Mouse (Mus musculus) heart, postnatal 0 days (tissue): ENCODE results near the gene A930004D18Rik.

Source experiments
- CTCF ChIP-seq: IDR thresholded peaks from 2 replicates; pipeline ENCODE4 v1.5.1; 2016; ENCODE audit warnings: antibody characterized with exemption, control low read depth, low read depth
- EP300 ChIP-seq: IDR thresholded peaks from 2 replicates; pipeline ENCODE4 v1.6.1; 2016; ENCODE audit warnings: antibody characterized with exemption, low read depth

DNA sequence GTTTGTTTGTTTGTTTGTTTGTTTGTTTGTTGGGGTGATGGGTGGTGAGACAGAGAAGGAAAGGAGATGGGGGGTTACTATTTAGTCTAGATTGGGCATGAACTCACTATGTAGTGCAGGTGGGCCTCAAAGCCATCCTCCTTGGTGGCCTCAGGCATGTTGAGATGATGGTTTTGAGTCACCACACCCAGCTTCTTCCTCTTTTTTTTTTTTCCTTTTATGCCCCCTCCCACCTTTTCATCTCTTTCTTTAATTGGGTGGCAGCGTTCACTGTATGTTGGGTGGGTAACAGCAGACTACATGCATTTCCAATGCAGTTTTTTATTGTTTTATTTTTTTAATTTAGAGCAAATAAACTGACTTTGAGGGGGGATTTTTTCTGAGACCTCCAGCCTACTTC, 20.9 kb downstream of the A930004D18Rik start:
- TF ChIP-seq CTCF (no peak), EP300 (no peak)
